Mouse (Mus musculus): ENCODE measurements around the gene Slfn5. TPM values are rescaled to one million over a fixed set of nuclear protein-coding genes. Genes with fewer than 3 reads are reported as not detected.

Gene Slfn5
- total and polyA plus RNA-seq, 3 experiments: 0.07 to 0.17 (median 0.11) TPM

- no peak overlapping the region for H3K27ac ChIP-seq (ENCODE audit: insufficient read depth, low read depth)
- H3K9ac ChIP-seq (ENCODE audit: insufficient read depth, low read depth): no peak overlapping the region
- in situ Hi-C loops (cut with MboI; ENCODE audit: low pct_ligation_motif_present, low pct_unique_long_range_greater_than_20kb, low sequenced_read_pairs): loop anchor here (5.0 to 25.0 kb wide), 4 partner anchors 117 to 497 kb away; partner anchors contain the start of genes Rasl10b, Slfn3 and Slfn4
- peaks cover 26% of the 10 kb centered on the region for H3K27me3 ChIP-seq (replicated peaks)
- TF ChIP-seq BHLHE40 (IDR thresholded peaks at IDR 0.05; ENCODE audit: low read depth, low read length): no peak
- TF ChIP-seq JUND (conservative IDR thresholded peaks at IDR 0.05; ENCODE audit: low read depth, low read length): 0 out of 2 replicates have a peak, but pooled peaks have one; percentile 29
- TF ChIP-seq NRF1 (IDR thresholded peaks at IDR 0.05; ENCODE audit: low read depth, low read length): peak; percentile 40; the same call in 1 of the 2 replicates
- no peak for TF ChIP-seq ZNF384 (IDR thresholded peaks at IDR 0.05; ENCODE audit: low read depth, low read length)
- no peak for TF ChIP-seq GABPA (IDR thresholded peaks at IDR 0.05; ENCODE audit: insufficient replicate concordance, low read depth, low read length)
- TF ChIP-seq UBTF (IDR thresholded peaks at IDR 0.05; ENCODE audit: low read depth, low read length): no peak
- TF ChIP-seq USF1 (IDR thresholded peaks at IDR 0.05; ENCODE audit: low read depth, low read length): no peak
- no peak for TF ChIP-seq EP300 (IDR thresholded peaks at IDR 0.05; ENCODE audit: low read length)
- TF ChIP-seq ETS1 (conservative IDR thresholded peaks at IDR 0.05; ENCODE audit: low read depth, low read length): no peak
- peak; percentile 97 to 99 for TF ChIP-seq CTCF (conservative IDR thresholded peaks at IDR 0.05 in 1 of 2, IDR thresholded peaks at IDR 0.05 in 1 of 2; ENCODE audit: low read depth in 2 of 2, low read length in 2 of 2)
- peak; percentile 59; the same call in 1 of the 2 replicates for TF ChIP-seq IRF4 (IDR thresholded peaks at IDR 0.05; ENCODE audit: low read depth, low read length)
- no peak for TF ChIP-seq ELF1 (IDR thresholded peaks at IDR 0.05; ENCODE audit: low read depth, low read length)
- no peak for TF ChIP-seq POLR2A (IDR thresholded peaks at IDR 0.05; ENCODE audit: low read depth, low read length)
- peak; percentile 65; the same call in 1 of the 2 replicates for TF ChIP-seq MXI1 (IDR thresholded peaks at IDR 0.05; ENCODE audit: low read depth, low read length)
- no peak for TF ChIP-seq HCFC1 (IDR thresholded peaks at IDR 0.05; ENCODE audit: low read depth, low read length)
- TF ChIP-seq CHD1 (IDR thresholded peaks at IDR 0.05; ENCODE audit: low read depth, low read length): no peak
- TF ChIP-seq ZMIZ1 (IDR thresholded peaks at IDR 0.05; ENCODE audit: low read depth, low read length): no peak
- TF ChIP-seq RAD21 (IDR thresholded peaks at IDR 0.05; ENCODE audit: low read depth, low read length): peak; percentile 100
- peak; percentile 99 for TF ChIP-seq SMC3 (IDR thresholded peaks at IDR 0.05; ENCODE audit: low read depth, low read length)
- TF ChIP-seq ZKSCAN1 (IDR thresholded peaks at IDR 0.05; ENCODE audit: borderline replicate concordance, low read depth, low read length): no peak
- 0 out of 2 replicates have a peak, but pooled peaks have one; percentile 18 for TF ChIP-seq JUN (IDR thresholded peaks at IDR 0.05; ENCODE audit: insufficient read depth, low read depth, low read length)
- no peak for TF ChIP-seq MAZ (IDR thresholded peaks at IDR 0.05; ENCODE audit: low read depth, low read length)
- TF ChIP-seq E2F4 (IDR thresholded peaks at IDR 0.05; ENCODE audit: insufficient replicate concordance, low read depth, low read length): no peak
- no peak for TF ChIP-seq MAFK (IDR thresholded peaks at IDR 0.05; ENCODE audit: insufficient replicate concordance, low read length)
- TF ChIP-seq MAX (IDR thresholded peaks at IDR 0.05; ENCODE audit: low read length): 0 out of 2 replicates have a peak, but pooled peaks have one; percentile 38
- TF ChIP-seq KAT2A (IDR thresholded peaks at IDR 0.05; ENCODE audit: insufficient replicate concordance, low read length): no peak
- no peak for TF ChIP-seq CHD2 (IDR thresholded peaks at IDR 0.05; ENCODE audit: low read length)
- TF ChIP-seq SIN3A (IDR thresholded peaks at IDR 0.05; ENCODE audit: low read length): peak; percentile 49; the same call in 1 of the 2 replicates
- no peak for TF ChIP-seq USF2 (conservative IDR thresholded peaks at IDR 0.05; ENCODE audit: low read depth, low read length)
- TF ChIP-seq TBP (conservative IDR thresholded peaks at IDR 0.05; ENCODE audit: low read depth, low read length): no peak
- TF ChIP-seq MEF2A (IDR thresholded peaks at IDR 0.05; ENCODE audit: borderline replicate concordance, low read depth, low read length): no peak
- TF ChIP-seq RCOR1 (conservative IDR thresholded peaks at IDR 0.05; ENCODE audit: low read depth, low read length): no peak
- TF ChIP-seq NELFE (IDR thresholded peaks at IDR 0.05; ENCODE audit: low read depth, low read length): peak; percentile 60; the same call in 1 of the 2 replicates
- no peak for TF ChIP-seq POLR2AphosphoS2 (IDR thresholded peaks at IDR 0.05; ENCODE audit: low read depth, low read length)
- peak; percentile 54; the same call in 1 of the 2 replicates for TF ChIP-seq TCF12 (IDR thresholded peaks at IDR 0.05; ENCODE audit: low read depth, low read length)
- TF ChIP-seq ZC3H11A (IDR thresholded peaks at IDR 0.05; ENCODE audit: low read depth, low read length): peak; percentile 99
- TF ChIP-seq PAX5 (IDR thresholded peaks at IDR 0.05; ENCODE audit: low read length): no peak
- TF ChIP-seq MYC (IDR thresholded peaks at IDR 0.05; ENCODE audit: low read depth, low read length): 0 out of 2 replicates have a peak, but pooled peaks have one; percentile 29
- H3K9me3 ChIP-seq (replicated peaks; ENCODE audit: low read length): no peaks in the 10 kb centered on the region
- H3K79me2 ChIP-seq (replicated peaks; ENCODE audit: control insufficient read depth, extremely low read depth, insufficient read depth, poor library complexity, severe bottlenecking): no peaks in the 10 kb centered on the region
- peak; percentile 85 for DNase-seq (ENCODE audit: extremely low read depth)
- H3K4me2 ChIP-seq (ENCODE audit: insufficient read depth, low read depth, poor library complexity, severe bottlenecking): peak overlapping the region; percentile 84
- no peak overlapping the region for H3K4me3 ChIP-seq (replicated peaks in 1 of 3; ENCODE audit: low read depth in 2 of 3, low read length in 2 of 3, poor library complexity in 1 of 3)
- peaks cover 5 to 18% of the 10 kb centered on the region in 2 experiments; a peak in 3 of 4 replicates for H3K4me1 ChIP-seq (ENCODE audit: control insufficient read depth in 1 of 2, insufficient read depth in 2 of 2)
- dilution Hi-C loops (cut with MboI; ENCODE audit: extremely low pct_ligation_motif_present, extremely low pct_unique_long_range_greater_than_20kb, low sequenced_read_pairs): no loop called here
- no peaks in the 10 kb centered on the region for H3K36me3 ChIP-seq (replicated peaks in 1 of 2; ENCODE audit: control insufficient read depth in 1 of 2, insufficient read depth in 1 of 2, low read length in 1 of 2)
These were observed 36.3 kb upstream of the Slfn5 start for GRCm38 (mm10) chr11:82914711-82915352.
